Mouse (Mus musculus) liver, embryonic 13.5 days (tissue): ENCODE data around the gene Tmed5. TPM values are rescaled to one million over a fixed set of nuclear protein-coding genes. Genes with fewer than 3 reads are reported as not detected.

ENCODE experiments used
- polyA plus RNA-seq: library from polyadenylated mRNA; unstranded; fragments of >200 nt; fragmentation: Nextera tagmentation; extraction: Ambion mirVana; gene quantifications from 2 replicates; pipeline ENCODE4 v1.2.1, GENCODE M21; 2015

Gene Tmed5
- polyA plus RNA-seq, 1 experiment from 2014 or later: 27.2 TPM

Other genes with a start within 250 kb of the Tmed5 start
- 48.8 and 51.9 TPM in 2 replicates for gene Rpl5, start 232.1 kb downstream of the Tmed5 start, polyA plus RNA-seq
- 11.3 and 11.6 TPM in 2 replicates for gene Fam69a, start 145.5 kb downstream of the Tmed5 start, polyA plus RNA-seq
- 46.4 and 50.5 TPM in 2 replicates for gene Mtf2, start 66.9 kb downstream of the Tmed5 start, polyA plus RNA-seq
- 5.4 and 8.3 TPM in 2 replicates for gene Ccdc18, start 255 bp upstream of the Tmed5 start, polyA plus RNA-seq
- 30.2 and 39.9 TPM in 2 replicates for gene Dr1, start 136.3 kb upstream of the Tmed5 start, polyA plus RNA-seq
- gene Pigg, start 180.0 kb upstream of the Tmed5 start, polyA plus RNA-seq: 3.5 and 4.6 TPM in 2 replicates
- gene Gm42517, start 235.3 kb upstream of the Tmed5 start, polyA plus RNA-seq: 0.05 and 0.07 TPM in 2 replicates